Mouse (Mus musculus) ES-E14 (cell line): Measurements from ENCODE around the gene Cst13. TPM values are rescaled to one million over a fixed set of nuclear protein-coding genes. Genes with fewer than 3 reads are reported as not detected.

Source experiments
- DNase-seq: peaks from one replicate; pipeline ENCODE4 v3.0.0-alpha.2; 2013; ENCODE audit warnings: low read depth, low spot score
- H3K27ac ChIP-seq: 2 replicates; pipeline ENCODE4 v1.5.1; 2012; ENCODE audit warnings: low read depth, mild to moderate bottlenecking, low read length, moderate library complexity, mixed read lengths; ENCODE audit not compliant: poor library complexity, insufficient read depth, severe bottlenecking
- H3K36me3 ChIP-seq: 2 replicates; pipeline ENCODE4 v1.6.1; 2012; ENCODE audit warnings: mild to moderate bottlenecking, low read length, moderate library complexity, mixed read lengths; ENCODE audit not compliant: control insufficient read depth, poor library complexity, insufficient read depth, severe bottlenecking
- H3K4me1 ChIP-seq, 2 experiments: fragments of 150-350 bp in 1 of 2; sonication (generic) in 1 of 2; 2 replicates each; pipeline ENCODE4 v1.6.1; 2012; ENCODE audit warnings: low read length in 2 of 2, mild to moderate bottlenecking in 1 of 2, mixed read lengths in 1 of 2; ENCODE audit not compliant: control insufficient read depth in 2 of 2, insufficient read depth in 2 of 2, poor library complexity in 1 of 2
- H3K4me3 ChIP-seq, 2 experiments: fragments of 150-350 bp in 1 of 2; sonication (generic) in 1 of 2; 2 replicates each; pipeline ENCODE4 v1.5.1; 2012; ENCODE audit warnings: low read length in 2 of 2, low read depth in 1 of 2, mild to moderate bottlenecking in 1 of 2, mixed read lengths in 1 of 2; ENCODE audit not compliant: insufficient read depth in 1 of 2, poor library complexity in 1 of 2, severe bottlenecking in 1 of 2
- H3K9ac ChIP-seq: 2 replicates; pipeline ENCODE4 v1.6.1; 2012; ENCODE audit warnings: low read depth, mild to moderate bottlenecking, low read length, mixed read lengths; ENCODE audit not compliant: poor library complexity, insufficient read depth, severe bottlenecking
- H3K9me3 ChIP-seq: fragments of 150-350 bp; sonication (generic); 2 replicates; pipeline ENCODE4 v1.6.1; 2012; ENCODE audit warnings: low read depth, mild to moderate bottlenecking, low read length; ENCODE audit not compliant: control insufficient read depth, insufficient read depth
- CHD2 ChIP-seq: IDR thresholded peaks from 2 replicates; pipeline ENCODE4 v1.6.1; 2014; ENCODE audit warnings: mild to moderate bottlenecking, low read depth, low read length, inconsistent platforms
- HCFC1 ChIP-seq: IDR thresholded peaks from 2 replicates; pipeline ENCODE4 v1.6.1; 2012; ENCODE audit warnings: low read length, inconsistent platforms, borderline replicate concordance; ENCODE audit not compliant: insufficient read depth
- MAFK ChIP-seq: IDR thresholded peaks from 2 replicates; pipeline ENCODE4 v1.6.1; 2014; ENCODE audit warnings: mild to moderate bottlenecking, low read depth, low read length, inconsistent platforms; ENCODE audit not compliant: insufficient read depth
- ZC3H11A ChIP-seq: IDR thresholded peaks from 2 replicates; pipeline ENCODE4 v1.6.1; 2012; ENCODE audit warnings: low read depth, mild to moderate bottlenecking, inconsistent platforms, low read length, borderline replicate concordance
- ZNF384 ChIP-seq: IDR thresholded peaks from 2 replicates; pipeline ENCODE4 v1.6.1; 2012; ENCODE audit warnings: low read depth, low read length, inconsistent platforms
- in situ Hi-C, 2 experiments: fragments of 600-800 bp; cut with MboI; formaldehyde crosslinking; loops; one replicate each; pipeline ENCODE4 v1.15.1; 2025; ENCODE audit warnings: low sequenced_read_pairs in 2 of 2, inconsistent platforms in 1 of 2; ENCODE audit not compliant: unreplicated experiment in 2 of 2
- total RNA-seq: library from RNA; depleted of rRNA; stranded (reverse); fragments of 300-350 nt; gene quantifications from 2 replicates; pipeline ENCODE4 v1.2.3, GENCODE M21; 2012

Cst13 gene
- total RNA-seq, 1 experiment, result not detected

DNA sequence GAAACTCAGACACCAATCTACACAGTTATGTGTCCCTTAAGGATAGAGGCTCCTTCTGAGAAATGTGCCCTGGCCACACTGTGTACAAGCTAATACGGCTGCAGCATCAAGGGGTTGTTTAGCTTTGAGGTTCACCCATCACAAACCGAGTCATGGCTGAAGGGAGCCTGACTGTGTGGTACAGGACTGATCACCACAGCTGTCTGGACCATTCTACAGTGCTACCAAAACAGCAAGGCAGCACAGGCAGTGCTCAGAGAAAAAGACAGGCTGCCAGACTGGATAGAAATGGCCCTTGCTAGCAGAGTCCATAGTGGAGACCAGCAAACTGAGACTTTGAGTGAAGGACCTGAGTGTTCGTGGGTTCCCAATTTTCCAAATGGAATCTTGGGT lies 54.3 kb downstream of the Cst13 start:
- H3K4me1 ChIP-seq, result peaks cover 6 to 17% of the 10 kb centered on the region in 2 experiments; a peak in 3 of 4 replicates
- H3K36me3 ChIP-seq, result peaks cover 10% of the 10 kb centered on the region
- peak overlapping the region; percentile 55 for H3K9ac ChIP-seq
- TF ChIP-seq HCFC1 (no peak), ZNF384 (no peak), MAFK (no peak), ZC3H11A (no peak), CHD2 (no peak)
- no peaks in the 10 kb centered on the region for H3K9me3 ChIP-seq
- peak overlapping the region; percentile 72 to 91 for H3K4me3 ChIP-seq
- DNase-seq, result no peak
- no peak overlapping the region for H3K27ac ChIP-seq
- in situ Hi-C loops, result no loop called here

DNA sequence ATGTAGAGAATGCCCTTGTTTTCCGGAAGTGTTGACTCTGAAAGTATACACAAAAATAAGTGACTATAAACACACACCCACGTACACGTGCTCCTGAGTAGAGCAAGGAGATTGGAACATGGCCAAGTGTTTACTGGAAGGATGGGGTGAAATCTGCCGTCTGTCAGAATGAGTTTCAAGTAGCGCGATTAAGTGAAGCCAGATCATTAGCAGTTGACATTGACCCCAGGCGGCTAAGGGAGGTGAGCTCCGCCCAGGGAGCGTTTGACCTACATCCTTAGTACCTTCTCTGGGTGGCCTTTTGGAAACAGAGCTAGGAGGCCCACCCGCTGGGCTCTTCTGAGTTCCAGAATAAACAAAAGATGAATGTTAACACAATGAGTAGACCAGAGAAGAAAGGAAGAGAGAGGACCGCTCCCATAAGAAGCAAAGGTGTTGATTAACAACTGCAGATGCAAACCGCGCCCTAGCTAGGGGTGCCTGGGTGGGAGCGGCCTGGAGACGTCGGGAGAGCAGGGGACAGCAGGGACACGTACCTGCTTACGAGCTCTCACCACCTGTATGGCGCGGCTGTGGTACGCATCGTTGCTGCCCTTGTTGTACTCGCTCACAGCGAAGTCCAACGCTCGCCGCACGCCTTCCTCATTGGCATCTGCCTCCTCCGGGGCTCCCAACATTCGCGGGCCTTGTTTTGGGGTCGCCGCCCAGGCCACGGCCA lies 54.9 kb downstream of the Cst13 start:
- no peak for TF ChIP-seq CHD2
- Histone ChIP-seq H3K36me3 (peaks cover 10% of the 10 kb centered on the region), H3K4me1 (peaks cover 6 to 19% of the 10 kb centered on the region in 2 experiments; a peak in 3 of 4 replicates), H3K9ac (peak overlapping the region; percentile 76), H3K9me3 (no peaks in the 10 kb centered on the region), H3K27ac (peak overlapping the region; percentile 88), H3K4me3 (peak overlapping the region; percentile 72 to 91)
- in situ Hi-C loops, result no loop called here
- DNase-seq, result peak; percentile 93

- Histone ChIP-seq H3K27ac (peak within 1 kb of the TSS; percentile 88), H3K9ac (peak within 1 kb of the TSS; percentile 76), H3K9me3 (no peaks in the 10 kb centered on the region), H3K4me3 (peak within 1 kb of the TSS; percentile 72 to 91), H3K36me3 (peaks cover 10% of the 10 kb centered on the region), H3K4me1 (peaks cover 6 to 19% of the 10 kb centered on the region in 2 experiments; a peak in 3 of 4 replicates)
- DNase-seq, result peak; percentile 89
- in situ Hi-C loops, result no loop called here
- TF ChIP-seq MAFK, result no peak
- TF ChIP-seq ZC3H11A, result no peak
- no peak for TF ChIP-seq HCFC1
- TF ChIP-seq ZNF384, result no peak
- TF ChIP-seq CHD2, result no peak
These were observed 55.5 kb downstream of the Cst13 start, which contains the start of gene Cst3 for GRCm38 (mm10) chr2:148875335-148875811. Gene Cst3, minus strand, starts transcription at chr2:148875692.

DNA sequence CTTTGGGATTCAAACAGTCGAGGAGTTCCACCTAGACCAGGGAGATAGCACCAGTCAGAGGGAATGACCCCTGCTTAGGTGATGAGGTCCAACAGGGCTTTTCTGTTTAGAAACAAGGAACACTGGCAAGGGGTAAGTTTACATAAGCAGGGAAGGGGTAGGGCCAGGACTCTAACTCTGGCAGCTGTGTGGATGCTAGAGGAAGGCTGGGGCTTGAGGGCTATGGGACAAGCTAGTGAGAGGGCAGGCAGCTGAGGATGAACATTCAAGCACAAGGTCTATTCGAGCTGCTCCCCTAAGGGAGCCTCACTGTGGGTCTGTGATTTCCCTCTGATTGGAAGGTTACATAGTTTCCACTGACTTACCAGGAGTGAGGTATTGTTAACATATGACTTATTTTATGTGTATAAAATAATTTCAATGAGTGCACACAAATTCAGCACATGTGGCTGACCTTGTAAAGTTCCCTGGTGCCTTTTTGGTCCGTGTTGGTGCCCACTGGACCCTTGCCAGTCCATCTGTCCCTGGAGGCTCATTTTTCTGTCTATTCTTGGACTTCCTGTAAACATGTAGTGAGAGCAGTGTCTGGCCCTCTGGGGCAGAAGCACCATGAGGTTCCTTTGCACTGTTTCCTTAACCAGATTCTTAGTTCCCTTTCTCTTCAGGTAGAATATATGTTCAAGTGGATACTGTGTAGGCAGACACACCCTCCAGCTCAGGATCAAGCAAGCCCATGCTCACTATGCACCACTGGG lies 57.3 kb downstream of the Cst13 start:
- DNase-seq, result no peak
- no peak for TF ChIP-seq HCFC1
- no peak for TF ChIP-seq ZNF384
- TF ChIP-seq CHD2, result no peak
- TF ChIP-seq MAFK, result no peak
- no peak for TF ChIP-seq ZC3H11A
- H3K9ac ChIP-seq, result no peak overlapping the region
- peaks cover 3% of the 10 kb centered on the region for H3K36me3 ChIP-seq
- peaks cover 6 to 19% of the 10 kb centered on the region in 2 experiments; a peak in 3 of 4 replicates for H3K4me1 ChIP-seq
- in situ Hi-C loops, result no loop called here
- H3K27ac ChIP-seq, result no peak overlapping the region
- no peak overlapping the region for H3K4me3 ChIP-seq
- no peaks in the 10 kb centered on the region for H3K9me3 ChIP-seq
